Mouse (Mus musculus): Measurements from ENCODE around the gene 4933402D24Rik. TPM values are rescaled to one million over a fixed set of nuclear protein-coding genes. Genes with fewer than 3 reads are reported as not detected.

4933402D24Rik gene
- not detected for polyA plus RNA-seq (2017; shearing (Covaris generic))

GRCm38 (mm10) chr1:63769167-63769566, at the start of gene 4933402D24Rik:
TSS of gene 4933402D24Rik (minus strand) at chr1:63769267.

GRCm38 (mm10) chr1:63730240-63730771, 38.8 kb downstream of the 4933402D24Rik start, which contains the start of the genes Mdh1b and Fastkd2:
TSS of gene Mdh1b (minus strand) at chr1:63730318.
TSS of gene Fastkd2 (plus strand) at chr1:63730614.

Other genes with a start within 250 kb of the 4933402D24Rik start
- gene Gm39653, start 153.3 kb downstream of the 4933402D24Rik start, polyA plus RNA-seq (2017; shearing (Covaris generic)): not detected
- gene Dytn, start 82.3 kb downstream of the 4933402D24Rik start, polyA plus RNA-seq (2017; shearing (Covaris generic)): not detected
- gene Mdh1b, start 38.9 kb downstream of the 4933402D24Rik start, polyA plus RNA-seq (2017; shearing (Covaris generic)): not detected
- 39.8 TPM for gene Fastkd2, start 38.7 kb downstream of the 4933402D24Rik start, polyA plus RNA-seq (2017; shearing (Covaris generic))